Mouse (Mus musculus) forebrain, embryonic 10.5 days (tissue): Measurements from ENCODE around the gene Plcl2. TPM values are rescaled to one million over a fixed set of nuclear protein-coding genes. Genes with fewer than 3 reads are reported as not detected.

Source experiments
- DNase-seq: peaks from one replicate; pipeline ENCODE4 v3.0.0-alpha.2; 2017; ENCODE audit warnings: low spot score; ENCODE audit errors: extremely low spot score
- H3K27ac ChIP-seq: fragments of 300-500 bp; sonication (generic); 2 replicates; pipeline ENCODE4 v1.5.1; 2016; ENCODE audit warnings: mild to moderate bottlenecking
- H3K27me3 ChIP-seq: fragments of 300-500 bp; sonication (generic); 2 replicates; pipeline ENCODE4 v1.6.1; 2016; ENCODE audit warnings: mild to moderate bottlenecking; ENCODE audit not compliant: poor library complexity, severe bottlenecking
- H3K36me3 ChIP-seq: fragments of 300-500 bp; sonication (generic); replicated peaks from 2 replicates; pipeline ENCODE4 v1.6.1; 2016; ENCODE audit warnings: mild to moderate bottlenecking, moderate library complexity
- H3K4me1 ChIP-seq: fragments of 300-500 bp; sonication (generic); 2 replicates; pipeline ENCODE4 v1.6.1; 2016
- H3K4me3 ChIP-seq: fragments of 300-500 bp; sonication (generic); 2 replicates; pipeline ENCODE4 v1.5.1; 2016; ENCODE audit warnings: mild to moderate bottlenecking, moderate library complexity
- H3K9me3 ChIP-seq: fragments of 300-500 bp; sonication (generic); 2 replicates; pipeline ENCODE4 v1.6.1; 2016; ENCODE audit warnings: mild to moderate bottlenecking, moderate library complexity
- WGBS: fragments of 180-500 bp; shearing (Covaris S2); methylation state at CpG from one replicate; pipeline ENCODE4 v1.1.7; 2016; 5-methylcytosine and 5-hydroxymethylcytosine counted together
- polyA plus RNA-seq: library from polyadenylated mRNA; unstranded; fragments of >200 nt; fragmentation: Nextera tagmentation; extraction: Ambion mirVana; gene quantifications from 2 replicates; pipeline ENCODE4 v1.2.1, GENCODE M21; 2016

The Plcl2 gene
- polyA plus RNA-seq = 5.1 and 5.7 TPM in 2 replicates

- peaks cover 37% of the 10 kb centered on the region for H3K4me1 ChIP-seq
- H3K4me3 ChIP-seq = peak within 1 kb of the TSS; percentile 90
- no peaks in the 10 kb centered on the region for H3K36me3 ChIP-seq
- WGBS = under 1% methylated on average over 87 of the region's 95 CpGs
- no peaks in the 10 kb centered on the region for H3K9me3 ChIP-seq
- H3K27me3 ChIP-seq = peaks cover 16% of the 10 kb centered on the region
- peak within 1 kb of the TSS; percentile 97 for H3K27ac ChIP-seq
- DNase-seq = peak; percentile 66
These were observed at the start of gene Plcl2 for GRCm38 (mm10) chr17:50509251-50510104. Plcl2 (plus strand) TSS chr17:50509403.

GRCm38 (mm10) chr17:50460301-50460700 is 48.9 kb upstream of the Plcl2 start:
- Histone ChIP-seq H3K4me3 (no peak overlapping the region), H3K36me3 (no peaks in the 10 kb centered on the region), H3K27me3 (no peaks in the 10 kb centered on the region), H3K27ac (no peak overlapping the region), H3K4me1 (no peaks in the 10 kb centered on the region), H3K9me3 (no peaks in the 10 kb centered on the region)
- WGBS = 87% methylated on average over 8 of the region's 8 CpGs
- no peak for DNase-seq

- no peaks in the 10 kb centered on the region; the same call in 1 of the 2 replicates for H3K27me3 ChIP-seq
- no peaks in the 10 kb centered on the region for H3K9me3 ChIP-seq
- no peak overlapping the region for H3K4me3 ChIP-seq
- H3K27ac ChIP-seq = no peak overlapping the region
- H3K4me1 ChIP-seq = peaks cover 30% of the 10 kb centered on the region
- WGBS = 87% methylated on average over 2 of the region's 2 CpGs
- no peaks in the 10 kb centered on the region for H3K36me3 ChIP-seq
- DNase-seq = no peak
These were observed 41.8 kb upstream of the Plcl2 start for GRCm38 (mm10) chr17:50467438-50467837.

- Histone ChIP-seq H3K27me3 (no peaks in the 10 kb centered on the region; the same call in 1 of the 2 replicates), H3K4me1 (peaks cover 30% of the 10 kb centered on the region), H3K36me3 (no peaks in the 10 kb centered on the region), H3K27ac (no peak overlapping the region), H3K4me3 (no peak overlapping the region), H3K9me3 (no peaks in the 10 kb centered on the region)
- no peak for DNase-seq
- 80% methylated on average over 5 of the region's 5 CpGs for WGBS
These were observed 40.1 kb upstream of the Plcl2 start for GRCm38 (mm10) chr17:50469126-50469525.

- peak overlapping the region; percentile 74 for H3K27ac ChIP-seq
- H3K27me3 ChIP-seq = no peaks in the 10 kb centered on the region; the same call in 1 of the 2 replicates
- no peaks in the 10 kb centered on the region for H3K9me3 ChIP-seq
- 0 out of 2 replicates have a peak overlapping the region, but pooled peaks have one; percentile 3 for H3K4me3 ChIP-seq
- 32% methylated on average over 13 of the region's 13 CpGs for WGBS
- H3K4me1 ChIP-seq = peaks cover 30% of the 10 kb centered on the region
- no peaks in the 10 kb centered on the region for H3K36me3 ChIP-seq
- peak; percentile 42 for DNase-seq
These were observed 39.4 kb upstream of the Plcl2 start for GRCm38 (mm10) chr17:50469543-50470431.

- H3K9me3 ChIP-seq = no peaks in the 10 kb centered on the region
- H3K27ac ChIP-seq = peak overlapping the region; percentile 74
- no peaks in the 10 kb centered on the region for H3K36me3 ChIP-seq
- no peaks in the 10 kb centered on the region; the same call in 1 of the 2 replicates for H3K27me3 ChIP-seq
- peaks cover 30% of the 10 kb centered on the region for H3K4me1 ChIP-seq
- no peak overlapping the region for H3K4me3 ChIP-seq
- peak; percentile 30 for DNase-seq
- WGBS = 57% methylated on average over 16 of the region's 16 CpGs
These were observed 38.6 kb upstream of the Plcl2 start for GRCm38 (mm10) chr17:50470432-50471078.

- peak overlapping the region; percentile 74; the same call in 1 of the 2 replicates for H3K27ac ChIP-seq
- H3K4me1 ChIP-seq = peaks cover 30% of the 10 kb centered on the region
- no peak overlapping the region for H3K4me3 ChIP-seq
- no peaks in the 10 kb centered on the region for H3K36me3 ChIP-seq
- no peak for DNase-seq
- no peaks in the 10 kb centered on the region; the same call in 1 of the 2 replicates for H3K27me3 ChIP-seq
- 96% methylated on average over 3 of the region's 3 CpGs for WGBS
- no peaks in the 10 kb centered on the region for H3K9me3 ChIP-seq
These were observed 38.0 kb upstream of the Plcl2 start for GRCm38 (mm10) chr17:50471230-50471629.

GRCm38 (mm10) chr17:50477277-50477676 is 31.9 kb upstream of the Plcl2 start:
- Histone ChIP-seq H3K36me3 (no peaks in the 10 kb centered on the region), H3K27ac (no peak overlapping the region), H3K4me1 (no peaks in the 10 kb centered on the region), H3K9me3 (no peaks in the 10 kb centered on the region), H3K27me3 (no peaks in the 10 kb centered on the region), H3K4me3 (no peak overlapping the region)
- DNase-seq = no peak
- WGBS = 86% methylated on average over 4 of the region's 4 CpGs

GRCm38 (mm10) chr17:50480867-50481266 is 28.3 kb upstream of the Plcl2 start:
- no peaks in the 10 kb centered on the region for H3K4me1 ChIP-seq
- WGBS = 88% methylated on average over 7 of the region's 7 CpGs
- no peaks in the 10 kb centered on the region for H3K9me3 ChIP-seq
- H3K4me3 ChIP-seq = no peak overlapping the region
- no peaks in the 10 kb centered on the region for H3K27me3 ChIP-seq
- DNase-seq = no peak
- no peaks in the 10 kb centered on the region for H3K36me3 ChIP-seq
- no peak overlapping the region for H3K27ac ChIP-seq

- Histone ChIP-seq H3K36me3 (no peaks in the 10 kb centered on the region), H3K27ac (no peak overlapping the region), H3K4me3 (no peak overlapping the region), H3K4me1 (no peaks in the 10 kb centered on the region), H3K27me3 (no peaks in the 10 kb centered on the region), H3K9me3 (no peaks in the 10 kb centered on the region)
- no peak for DNase-seq
- WGBS = 92% methylated on average over 7 of the region's 7 CpGs
These were observed 25.5 kb upstream of the Plcl2 start for GRCm38 (mm10) chr17:50483700-50484099.

GRCm38 (mm10) chr17:50484981-50485380 is 24.2 kb upstream of the Plcl2 start:
- Histone ChIP-seq H3K4me1 (no peaks in the 10 kb centered on the region), H3K27me3 (no peaks in the 10 kb centered on the region), H3K4me3 (no peak overlapping the region), H3K27ac (no peak overlapping the region), H3K36me3 (no peaks in the 10 kb centered on the region), H3K9me3 (no peaks in the 10 kb centered on the region)
- no peak for DNase-seq
- 86% methylated on average over 5 of the region's 5 CpGs for WGBS

- H3K27me3 ChIP-seq = no peaks in the 10 kb centered on the region
- H3K27ac ChIP-seq = no peak overlapping the region
- 93% methylated on average over 1 of the region's 1 CpGs for WGBS
- no peaks in the 10 kb centered on the region for H3K9me3 ChIP-seq
- DNase-seq = no peak
- no peaks in the 10 kb centered on the region for H3K4me1 ChIP-seq
- H3K36me3 ChIP-seq = no peaks in the 10 kb centered on the region
- H3K4me3 ChIP-seq = no peak overlapping the region
These were observed 22.1 kb upstream of the Plcl2 start for GRCm38 (mm10) chr17:50487058-50487618.
